Mouse (Mus musculus): ENCODE measurements around the gene Elfn2. TPM values are rescaled to one million over a fixed set of nuclear protein-coding genes. Genes with fewer than 3 reads are reported as not detected.

The Elfn2 gene
- polyA plus RNA-seq, 1 experiment from 2014 or later = 0.12 TPM

DNA sequence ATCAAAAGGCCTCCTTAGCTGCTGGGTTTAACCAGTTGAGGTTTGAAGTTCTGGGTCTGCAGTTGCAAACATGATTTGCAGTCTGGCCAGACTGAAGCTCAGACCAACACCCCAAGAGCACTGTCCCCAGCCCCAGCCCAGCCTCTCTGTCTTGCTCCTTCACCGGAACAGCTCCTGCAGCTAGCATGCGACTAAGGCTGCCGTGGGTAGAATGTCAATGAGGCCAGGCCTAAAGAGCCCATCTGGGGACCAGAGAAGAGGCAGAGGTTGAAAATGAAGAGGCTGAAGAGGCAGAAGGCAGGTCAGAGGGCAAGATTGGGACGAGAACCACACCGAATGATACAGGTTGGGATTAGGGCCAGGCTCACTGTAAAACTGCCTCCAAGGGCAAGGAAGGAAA, 85.2 kb downstream of the Elfn2 start:
- no peak overlapping the region for H3K27ac ChIP-seq
- H3K4me3 ChIP-seq (replicated peaks) = no peak overlapping the region
- H3K36me3 ChIP-seq = no peaks in the 10 kb centered on the region
- H3K9me3 ChIP-seq = no peaks in the 10 kb centered on the region
- ATAC-seq (ENCODE audit: insufficient read depth, low FRiP score, low read depth) = no peak
- H3K4me1 ChIP-seq = peaks cover 13% of the 10 kb centered on the region; the same call in 1 of the 2 replicates
- no peak overlapping the region for H3K4me2 ChIP-seq
- 80% methylated on average over 5 of the region's 5 CpGs for WGBS
- H3K27me3 ChIP-seq (replicated peaks) = no peaks in the 10 kb centered on the region
- no peak overlapping the region for H3K9ac ChIP-seq

DNA sequence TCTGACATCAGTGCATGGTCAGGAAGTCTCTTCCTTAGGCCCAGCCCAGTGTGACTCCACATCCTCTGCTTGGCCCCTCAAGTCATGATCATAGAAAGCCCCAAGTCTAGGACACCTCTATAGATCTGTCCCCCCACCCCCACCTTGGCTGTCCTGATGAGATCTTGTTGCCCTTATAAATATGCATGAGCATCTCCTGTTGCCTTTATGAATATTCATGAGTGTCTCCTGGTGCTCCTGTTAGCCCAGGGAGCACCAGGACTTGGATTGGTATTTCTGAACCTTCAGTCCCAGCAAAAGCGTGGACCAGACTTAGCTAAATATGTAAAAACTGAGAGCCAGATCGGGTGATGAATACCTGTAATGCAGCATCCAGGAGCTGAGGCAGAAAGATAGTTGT, 86.2 kb downstream of the Elfn2 start:
- ATAC-seq (ENCODE audit: insufficient read depth, low FRiP score, low read depth) = no peak
- 63% methylated on average over 2 of the region's 2 CpGs for whole genome bisulfite sequencing

DNA sequence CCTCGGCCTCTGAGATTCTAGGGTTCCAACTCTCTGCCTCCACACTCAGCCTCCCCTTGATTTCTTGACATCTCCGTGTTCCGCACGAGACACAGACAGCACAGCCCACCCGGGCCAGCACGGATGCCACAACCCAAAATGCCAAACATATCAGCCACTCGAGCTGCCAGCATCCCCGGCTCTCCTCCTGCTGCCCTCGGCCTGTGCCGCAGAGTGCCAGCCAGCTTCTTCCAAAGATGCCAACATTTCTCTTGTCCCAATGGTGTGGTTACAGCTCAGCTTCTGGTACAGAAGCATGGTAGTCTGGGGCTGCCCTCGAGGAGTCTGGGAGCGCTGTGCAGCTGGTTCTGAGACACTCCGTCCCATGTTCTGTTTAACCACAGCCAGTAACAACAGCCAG, 92.3 kb downstream of the Elfn2 start:
- 80% methylated on average over 13 of the region's 13 CpGs for WGBS
- H3K9ac ChIP-seq = no peak overlapping the region
- H3K9me3 ChIP-seq = no peaks in the 10 kb centered on the region
- no peak overlapping the region for H3K27ac ChIP-seq
- no peak overlapping the region for H3K4me3 ChIP-seq (replicated peaks)
- peaks cover 14% of the 10 kb centered on the region; the same call in 1 of the 2 replicates for H3K4me1 ChIP-seq
- H3K27me3 ChIP-seq (replicated peaks) = 0 out of 2 replicates have a peak, but pooled peaks cover under 1% of the 10 kb centered on the region
- H3K4me2 ChIP-seq = no peak overlapping the region
- no peaks in the 10 kb centered on the region for H3K36me3 ChIP-seq
- no peak for ATAC-seq (ENCODE audit: insufficient read depth, low FRiP score, low read depth)

More for the DNA sequence above, 86.2 kb downstream of the Elfn2 start:
- no peaks in the 10 kb centered on the region for H3K27me3 ChIP-seq (replicated peaks)
- H3K4me1 ChIP-seq = peaks cover 13% of the 10 kb centered on the region; the same call in 1 of the 2 replicates
- no peak overlapping the region for H3K4me3 ChIP-seq (replicated peaks)
- no peaks in the 10 kb centered on the region for H3K9me3 ChIP-seq
- no peak overlapping the region for H3K9ac ChIP-seq
- no peak overlapping the region for H3K27ac ChIP-seq
- no peaks in the 10 kb centered on the region for H3K36me3 ChIP-seq
- H3K4me2 ChIP-seq = no peak overlapping the region

DNA sequence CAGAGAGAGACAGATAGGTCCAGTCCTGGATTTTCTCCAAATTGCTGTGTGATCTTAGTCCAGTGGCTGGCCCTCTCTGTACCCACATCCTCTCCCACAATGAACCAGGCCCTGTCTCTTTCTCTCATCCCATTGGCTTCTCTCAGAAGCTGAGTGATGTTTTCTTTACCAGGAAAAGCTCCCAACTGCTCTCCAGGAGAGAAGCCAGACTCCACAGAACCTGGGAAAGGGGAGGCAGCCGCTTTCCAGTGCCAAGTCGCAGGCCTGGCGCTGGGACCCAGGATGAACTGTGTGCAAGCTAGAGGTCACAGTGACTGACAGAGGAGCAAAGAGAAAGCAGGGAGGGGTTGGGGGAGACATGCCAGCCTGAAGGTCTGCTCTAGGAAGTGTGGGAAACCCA, 93.6 kb downstream of the Elfn2 start:
- Histone ChIP-seq H3K27me3 (replicated peaks) (0 out of 2 replicates have a peak, but pooled peaks cover 2% of the 10 kb centered on the region), H3K9ac (no peak overlapping the region), H3K9me3 (no peaks in the 10 kb centered on the region), H3K4me2 (no peak overlapping the region), H3K27ac (peak overlapping the region; percentile 44; the same call in 1 of the 2 replicates), H3K4me3 (replicated peaks) (no peak overlapping the region), H3K36me3 (no peaks in the 10 kb centered on the region), H3K4me1 (peaks cover 10% of the 10 kb centered on the region; the same call in 1 of the 2 replicates)
- 59% methylated on average over 3 of the region's 3 CpGs for WGBS
- no peak for ATAC-seq (ENCODE audit: insufficient read depth, low FRiP score, low read depth)

DNA sequence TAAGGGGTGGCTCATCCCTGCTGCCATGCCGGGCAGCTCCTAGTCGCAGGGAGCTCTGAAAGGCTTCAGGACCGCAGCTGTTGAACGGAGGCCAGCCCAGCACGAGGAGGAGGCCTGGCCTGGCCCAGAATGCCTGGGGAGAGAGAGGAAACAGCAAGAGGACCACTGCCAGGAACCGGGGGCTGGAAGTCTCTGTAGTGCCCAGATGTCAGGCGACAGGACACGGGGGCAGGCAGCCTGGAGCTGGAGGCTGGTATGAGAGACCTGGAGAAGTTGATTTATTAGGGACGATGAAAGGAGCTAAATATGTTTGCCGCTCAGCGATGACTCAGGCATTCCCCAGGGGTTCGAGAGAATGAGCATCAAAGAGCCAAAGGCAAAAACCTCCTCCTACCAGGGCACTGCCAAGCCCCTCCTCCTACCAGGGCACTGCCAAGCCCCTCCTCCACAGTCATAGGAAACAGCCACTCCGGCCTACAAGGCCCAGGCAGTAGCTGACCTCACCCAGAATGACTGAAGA, 94.1 kb downstream of the Elfn2 start:
- 0 out of 2 replicates have a peak, but pooled peaks cover 2% of the 10 kb centered on the region for H3K27me3 ChIP-seq (replicated peaks)
- H3K9me3 ChIP-seq = no peaks in the 10 kb centered on the region
- H3K4me3 ChIP-seq (replicated peaks) = no peak overlapping the region
- WGBS = 37% methylated on average over 13 of the region's 13 CpGs
- H3K4me2 ChIP-seq = no peak overlapping the region
- H3K9ac ChIP-seq = no peak overlapping the region
- H3K27ac ChIP-seq = peak overlapping the region; percentile 57
- H3K4me1 ChIP-seq = peaks cover 10% of the 10 kb centered on the region; the same call in 1 of the 2 replicates
- H3K36me3 ChIP-seq = no peaks in the 10 kb centered on the region
- peak; percentile 71; the same call in 1 of the 2 replicates for ATAC-seq (ENCODE audit: insufficient read depth, low FRiP score, low read depth)

DNA sequence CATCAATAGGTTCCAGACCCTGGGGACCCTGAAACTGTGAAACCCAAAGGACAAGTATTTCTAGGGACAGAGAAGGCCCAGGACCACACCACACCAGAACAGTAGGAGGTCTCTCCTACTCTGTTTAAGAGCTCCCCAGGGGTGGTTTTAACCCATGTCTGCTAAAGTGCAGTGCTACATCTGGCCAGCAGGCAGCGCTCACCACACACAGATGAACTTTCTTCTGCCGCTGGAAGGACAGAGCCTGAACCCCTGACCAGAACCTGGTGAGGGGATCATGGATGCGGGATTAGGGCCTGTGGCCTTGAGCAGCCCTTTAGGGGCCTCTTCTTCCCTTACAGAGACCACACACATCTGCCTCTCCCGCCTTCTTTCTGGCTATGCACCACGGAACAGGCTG, 95.1 kb downstream of the Elfn2 start:
- no peak overlapping the region for H3K9ac ChIP-seq
- H3K27me3 ChIP-seq (replicated peaks) = 0 out of 2 replicates have a peak, but pooled peaks cover 2% of the 10 kb centered on the region
- H3K4me2 ChIP-seq = no peak overlapping the region
- peaks cover 10% of the 10 kb centered on the region; the same call in 1 of the 2 replicates for H3K4me1 ChIP-seq
- no peak for ATAC-seq (ENCODE audit: insufficient read depth, low FRiP score, low read depth)
- no peak overlapping the region for H3K4me3 ChIP-seq (replicated peaks)
- WGBS = 19% methylated on average over 5 of the region's 5 CpGs
- H3K36me3 ChIP-seq = no peaks in the 10 kb centered on the region
- H3K9me3 ChIP-seq = no peaks in the 10 kb centered on the region
- no peak overlapping the region for H3K27ac ChIP-seq

Other genes with a start within 250 kb of the Elfn2 start
- gene Il2rb, start 223.5 kb downstream of the Elfn2 start, polyA plus RNA-seq (2015; fragmentation: Nextera tagmentation; extraction: Ambion mirVana) = 0.53 and 0.69 TPM in 2 replicates
- gene C1qtnf6, start 187.4 kb downstream of the Elfn2 start, polyA plus RNA-seq (2015; fragmentation: Nextera tagmentation; extraction: Ambion mirVana) = 23.9 and 25.0 TPM in 2 replicates
- 0.18 and 0.44 TPM in 2 replicates for gene Sstr3, start 174.1 kb downstream of the Elfn2 start, polyA plus RNA-seq (2015; fragmentation: Nextera tagmentation; extraction: Ambion mirVana)
- 26.5 and 36.5 TPM in 2 replicates for gene Rac2, start 146.0 kb downstream of the Elfn2 start, polyA plus RNA-seq (2015; fragmentation: Nextera tagmentation; extraction: Ambion mirVana)
- 10.7 and 11.0 TPM in 2 replicates for gene Cyth4, start 121.7 kb downstream of the Elfn2 start, polyA plus RNA-seq (2015; fragmentation: Nextera tagmentation; extraction: Ambion mirVana)
- 18.0 and 21.1 TPM in 2 replicates for gene Mfng, start 54.7 kb upstream of the Elfn2 start, polyA plus RNA-seq (2015; fragmentation: Nextera tagmentation; extraction: Ambion mirVana)
- gene Card10, start 84.3 kb upstream of the Elfn2 start, polyA plus RNA-seq (2015; fragmentation: Nextera tagmentation; extraction: Ambion mirVana) = 6.6 and 7.6 TPM in 2 replicates
- gene Cdc42ep1, start 123.9 kb upstream of the Elfn2 start, polyA plus RNA-seq (2015; fragmentation: Nextera tagmentation; extraction: Ambion mirVana) = 54.1 and 62.1 TPM in 2 replicates
- 210 and 299 TPM in 2 replicates for gene Lgals2, start 136.8 kb upstream of the Elfn2 start, polyA plus RNA-seq (2015; fragmentation: Nextera tagmentation; extraction: Ambion mirVana)
- gene Gga1, start 158.4 kb upstream of the Elfn2 start, polyA plus RNA-seq (2015; fragmentation: Nextera tagmentation; extraction: Ambion mirVana) = 47.1 TPM in 2 replicates
- gene Gm49510, start 180.9 kb upstream of the Elfn2 start, polyA plus RNA-seq (2015; fragmentation: Nextera tagmentation; extraction: Ambion mirVana) = 0.42 and 0.52 TPM in 2 replicates
- gene Sh3bp1, start 181.0 kb upstream of the Elfn2 start, polyA plus RNA-seq (2015; fragmentation: Nextera tagmentation; extraction: Ambion mirVana) = 34.8 and 36.9 TPM in 2 replicates
- gene Pdxp, start 195.1 kb upstream of the Elfn2 start, polyA plus RNA-seq (2015; fragmentation: Nextera tagmentation; extraction: Ambion mirVana) = 11.8 and 12.8 TPM in 2 replicates
- 1,300 and 1,476 TPM in 2 replicates for gene Lgals1, start 208.0 kb upstream of the Elfn2 start, polyA plus RNA-seq (2015; fragmentation: Nextera tagmentation; extraction: Ambion mirVana)
- 47.4 and 49.9 TPM in 2 replicates for gene Nol12, start 216.2 kb upstream of the Elfn2 start, polyA plus RNA-seq (2015; fragmentation: Nextera tagmentation; extraction: Ambion mirVana)
- 54.4 TPM in 2 replicates for gene Triobp, start 229.0 kb upstream of the Elfn2 start, polyA plus RNA-seq (2015; fragmentation: Nextera tagmentation; extraction: Ambion mirVana)